Mouse (Mus musculus) thymus, postnatal 0 days (tissue): ENCODE measurements around the gene Sult2b1. TPM values are rescaled to one million over a fixed set of nuclear protein-coding genes. Genes with fewer than 3 reads are reported as not detected.
A peak's percentile ranks its signal among the peaks of the same experiment; 100 is the strongest.

Experiments
- DNase-seq: peaks from one replicate; pipeline ENCODE4 v3.0.0-alpha.2; 2015; ENCODE audit warnings: low spot score
- polyA plus RNA-seq: library from polyadenylated mRNA; unstranded; fragments of >200 nt; fragmentation: Nextera tagmentation; extraction: Ambion mirVana; gene quantifications from 2 replicates; pipeline ENCODE4 v1.2.1, GENCODE M21; 2015

Gene Sult2b1
- polyA plus RNA-seq, result 4.1 and 5.8 TPM in 2 replicates

- no peak for DNase-seq
These were observed at the start of gene Sult2b1 for GRCm38 (mm10) chr7:45784524-45785372. Gene Sult2b1 (minus strand): TSS chr7:45784669.

GRCm38 (mm10) chr7:45833924-45834323, 49.5 kb upstream of the Sult2b1 start:
- no peak for DNase-seq

- no peak for DNase-seq
These were observed 48.8 kb upstream of the Sult2b1 start for GRCm38 (mm10) chr7:45833148-45833790.

GRCm38 (mm10) chr7:45832428-45832827, 48.0 kb upstream of the Sult2b1 start:
- no peak for DNase-seq

- no peak for DNase-seq
These were observed 46.7 kb upstream of the Sult2b1 start for GRCm38 (mm10) chr7:45831128-45831525.

- DNase-seq, result peak; percentile 86
These were observed 46.1 kb upstream of the Sult2b1 start, which contains the start of gene Grwd1 for GRCm38 (mm10) chr7:45830427-45831127. Gene Grwd1 (minus strand): TSS chr7:45830944.

- DNase-seq, result no peak
These were observed 42.2 kb upstream of the Sult2b1 start for GRCm38 (mm10) chr7:45826631-45827030.

- DNase-seq, result no peak
These were observed 40.1 kb upstream of the Sult2b1 start, which contains the start of gene Kcnj14 for GRCm38 (mm10) chr7:45824598-45824997. Gene Kcnj14 (minus strand): TSS chr7:45824782.

- no peak for DNase-seq
These were observed 36.4 kb upstream of the Sult2b1 start for GRCm38 (mm10) chr7:45820913-45821312.

- no peak for DNase-seq
These were observed 35.4 kb upstream of the Sult2b1 start for GRCm38 (mm10) chr7:45819843-45820242.

- DNase-seq, result no peak
These were observed 31.5 kb upstream of the Sult2b1 start for GRCm38 (mm10) chr7:45815984-45816351.

GRCm38 (mm10) chr7:45815323-45815983, 31.0 kb upstream of the Sult2b1 start:
- DNase-seq, result no peak

- DNase-seq, result no peak
These were observed 30.4 kb upstream of the Sult2b1 start for GRCm38 (mm10) chr7:45814841-45815240.

- peak; percentile 100 for DNase-seq
These were observed 29.6 kb upstream of the Sult2b1 start, which contains the start of gene Cyth2 for GRCm38 (mm10) chr7:45813787-45814779. Gene Cyth2 (minus strand): TSS chr7:45814581.

GRCm38 (mm10) chr7:45812921-45813320, 28.5 kb upstream of the Sult2b1 start:
- DNase-seq, result no peak

- DNase-seq, result no peak
These were observed 25.0 kb upstream of the Sult2b1 start for GRCm38 (mm10) chr7:45809276-45810075.

- no peak for DNase-seq
These were observed 24.0 kb upstream of the Sult2b1 start for GRCm38 (mm10) chr7:45808471-45808870.

- no peak for DNase-seq
These were observed 21.5 kb upstream of the Sult2b1 start for GRCm38 (mm10) chr7:45805941-45806340.

GRCm38 (mm10) chr7:45802551-45802950, 18.1 kb upstream of the Sult2b1 start:
- DNase-seq, result no peak
